ENCODE assay signal across 8 mouse cellular contexts in genomic region chr10:126169874-126170163, GRCm38 (mm10).
DNase-seq lines count a peak whose midpoint lies in the region; ATAC-seq and TF ChIP-seq lines count a peak whose summit lies in the region.

No protein-coding gene starts in this region.

- WGBS in kidney, postnatal 0 days = 71% methylated on average over 5 of the region's 5 CpGs
- WGBS in limb, embryonic 13.5 days = 63% methylated on average over 5 of the region's 5 CpGs

- no peak overlapping the region for H3K4me2 ChIP-seq in kidney, postnatal 0 days (ENCODE audit: low read length)
- H3K4me2 ChIP-seq in limb, embryonic 13.5 days (replicated peaks) = peak overlapping the region; percentile 53

- no peaks in the 10 kb centered on the region for H3K4me1 ChIP-seq in kidney, postnatal 0 days (replicated peaks; ENCODE audit: insufficient read depth, low read length)
- H3K4me1 ChIP-seq in limb, embryonic 13.5 days = peaks cover 10% of the 10 kb centered on the region; the same call in 1 of the 2 replicates

- no peak for ATAC-seq in kidney, postnatal 0 days (replicated peaks; ENCODE audit: low FRiP score, low read depth)
- ATAC-seq in limb, embryonic 13.5 days (ENCODE audit: low FRiP score, low read depth) = 0 out of 2 replicates have a peak, but pooled peaks have one; percentile 36
- ATAC-seq in megakaryocyte-erythroid progenitor cell, adult 5-6 weeks (replicated peaks; ENCODE audit: low FRiP score, low TSS enrichment, poor library complexity, severe bottlenecking) = no peak

- no peaks in the 10 kb centered on the region for H3K9me3 ChIP-seq in kidney, postnatal 0 days (replicated peaks; ENCODE audit: low read length)
- no peaks in the 10 kb centered on the region for H3K9me3 ChIP-seq in limb, embryonic 13.5 days

- no peak overlapping the region for H3K4me3 ChIP-seq in kidney, postnatal 0 days (replicated peaks; ENCODE audit: low read depth, low read length)
- H3K4me3 ChIP-seq in limb, embryonic 13.5 days = no peak overlapping the region

- peak; percentile 39; the same call in 1 of the 2 replicates for TF ChIP-seq CTCF in kidney, postnatal 0 days (IDR thresholded peaks at IDR 0.05; ENCODE audit: low read depth)

- no peak overlapping the region for H3K9ac ChIP-seq in kidney, postnatal 0 days (ENCODE audit: low read depth, low read length)
- no peak overlapping the region for H3K9ac ChIP-seq in limb, embryonic 13.5 days

- H3K27me3 ChIP-seq in kidney, postnatal 0 days (ENCODE audit: insufficient read depth, low read length) = no peaks in the 10 kb centered on the region
- H3K27me3 ChIP-seq in limb, embryonic 13.5 days = peaks cover 18% of the 10 kb centered on the region

- DNase-seq in cerebellum, adult 8-10 months = peak; percentile 7
- DNase-seq in cerebellum, adult 11 months = no peak
- no peak for DNase-seq in kidney, postnatal 0 days (ENCODE audit: low spot score)
- DNase-seq in kidney, postnatal 4 days = no peak
- DNase-seq in R1 (ENCODE audit: low read depth, low spot score) = peak; percentile 67
- DNase-seq in ovary, postnatal 10 days (ENCODE audit: low spot score) = no peak

- no peak overlapping the region for H3K27ac ChIP-seq in kidney, postnatal 0 days
- H3K27ac ChIP-seq in limb, embryonic 13.5 days = no peak overlapping the region

- H3K36me3 ChIP-seq in kidney, postnatal 0 days (ENCODE audit: insufficient read depth, low read length) = no peaks in the 10 kb centered on the region
- no peaks in the 10 kb centered on the region for H3K36me3 ChIP-seq in limb, embryonic 13.5 days

Comparison
In these comparisons a context has a peak if more than half of its experiments do, and no peak if none do; other contexts are left out.
1. DNase-seq: peak in cerebellum, adult 8-10 months (single experiment) and R1 (single experiment); none in cerebellum, adult 11 months (single experiment), kidney, postnatal 0 days (single experiment), kidney, postnatal 4 days (0 of 2) and ovary, postnatal 10 days (single experiment).